Mouse (Mus musculus) liver, embryonic 14.5 days (tissue): ENCODE data around the gene Atp8a2. TPM values are rescaled to one million over a fixed set of nuclear protein-coding genes. Genes with fewer than 3 reads are reported as not detected.

Experiments used
- ATAC-seq: fragments of 200-750 bp; cut with Nextera tagmentation; 2 replicates; pipeline ENCODE4 v1.8.0; 2017; ENCODE audit warnings: moderate number of reproducible peaks, mild to moderate bottlenecking, moderate library complexity; ENCODE audit not compliant: insufficient read depth
- DNase-seq, 3 experiments: peaks; one replicate each; pipeline ENCODE4 v3.0.0-alpha.2; 2012 to 2013; ENCODE audit warnings: low read depth in 3 of 3, low spot score in 3 of 3
- H3K27ac ChIP-seq: fragments of 300-500 bp; sonication (generic); 2 replicates; pipeline ENCODE4 v1.5.1; 2014; ENCODE audit warnings: moderate library complexity, mild to moderate bottlenecking, control low read depth, inconsistent platforms
- H3K27me3 ChIP-seq: fragments of 300-500 bp; sonication (generic); 2 replicates; pipeline ENCODE4 v1.6.1; 2014; ENCODE audit warnings: mild to moderate bottlenecking, low read length, moderate library complexity; ENCODE audit not compliant: control insufficient read depth, insufficient read depth
- H3K36me3 ChIP-seq: fragments of 300-500 bp; sonication (generic); replicated peaks from 2 replicates; pipeline ENCODE4 v1.6.1; 2014; ENCODE audit warnings: low read depth; ENCODE audit not compliant: control insufficient read depth, insufficient read depth
- H3K4me1 ChIP-seq, 2 experiments: fragments of 200-500 bp in 1 of 2; fragments of 300-500 bp in 1 of 2; sonication (generic) in 1 of 2; replicated peaks; 2 replicates each; pipeline ENCODE4 v1.6.1; 2012 to 2014; ENCODE audit warnings: antibody characterized with exemption in 1 of 2, inconsistent platforms in 1 of 2, low read length in 1 of 2; ENCODE audit not compliant: control insufficient read depth in 2 of 2, insufficient read depth in 2 of 2
- H3K4me2 ChIP-seq: fragments of 300-500 bp; sonication (generic); 2 replicates; pipeline ENCODE4 v1.6.1; 2014; ENCODE audit warnings: low read depth, mild to moderate bottlenecking, control low read depth, moderate library complexity
- H3K4me3 ChIP-seq, 2 experiments: fragments of 200-500 bp in 1 of 2; fragments of 300-500 bp in 1 of 2; sonication (generic) in 1 of 2; 2 replicates each; pipeline ENCODE4 v1.5.1; 2012 to 2014; ENCODE audit warnings: low read depth in 2 of 2, low read length in 2 of 2, mild to moderate bottlenecking in 2 of 2, control low read depth in 1 of 2, inconsistent platforms in 1 of 2, moderate library complexity in 1 of 2; ENCODE audit not compliant: insufficient read depth in 1 of 2
- H3K9ac ChIP-seq: fragments of 300-500 bp; sonication (generic); replicated peaks from 2 replicates; pipeline ENCODE4 v1.6.1; 2014; ENCODE audit warnings: mild to moderate bottlenecking, control low read depth, moderate library complexity
- H3K9me3 ChIP-seq: fragments of 300-500 bp; sonication (generic); 2 replicates; pipeline ENCODE4 v1.6.1; 2016; ENCODE audit warnings: low read length, mixed read lengths; ENCODE audit not compliant: control insufficient read depth
- CTCF ChIP-seq: IDR thresholded peaks from 2 replicates; pipeline ENCODE4 v1.5.1; 2016; ENCODE audit warnings: antibody characterized with exemption, low read depth, control low read depth
- EP300 ChIP-seq: IDR thresholded peaks from 2 replicates; pipeline ENCODE4 v1.6.1; 2016; ENCODE audit warnings: antibody characterized with exemption, low read depth
- WGBS: fragments of 180-500 bp; shearing (Covaris S2); extraction: QIAGEN DNeasy Blood & Tissue Kit; methylation state at CpG from one replicate; pipeline ENCODE4 v1.1.7; 2014; ENCODE audit not compliant: insufficient replicate concordance; 5-methylcytosine and 5-hydroxymethylcytosine counted together
- polyA plus RNA-seq, 2 experiments: library from polyadenylated mRNA; depleted of rRNA in 1 of 2; stranded (reverse) in 1 of 2; unstranded in 1 of 2; fragments of >200 nt; fragmentation: Nextera tagmentation in 1 of 2; extraction: Ambion mirVana in 1 of 2; gene quantifications; 2 replicates each; pipeline versions ENCODE4 v1.2.1 to v1.2.3; 2012 to 2014

Atp8a2 gene
- polyA plus RNA-seq (2012; rRNA removed) (0.51 and 0.61 TPM in 2 replicates), polyA plus RNA-seq (2014; fragmentation: Nextera tagmentation; extraction: Ambion mirVana) (1.8 and 2.3 TPM in 2 replicates)

DNA sequence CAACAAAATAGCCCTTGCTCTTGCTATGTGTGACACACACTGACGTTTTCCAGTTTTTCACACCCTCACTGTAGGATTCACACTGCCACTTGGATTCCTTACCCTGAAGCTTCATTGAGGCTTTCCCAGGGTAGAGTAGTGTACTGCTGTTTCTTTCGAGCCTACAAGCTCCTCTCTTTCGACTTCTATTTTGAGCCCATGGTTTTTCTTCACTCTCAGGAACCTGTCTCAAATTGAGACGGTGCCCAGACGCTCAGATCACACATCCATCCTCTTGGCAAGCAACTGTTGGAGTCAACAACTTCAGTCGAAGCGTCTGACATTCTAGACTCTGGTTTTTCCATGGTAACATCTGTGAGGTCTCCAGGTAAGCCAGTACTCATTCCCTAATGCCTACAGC, at the start of gene Atp8a2:
TSS of gene Atp8a2 (minus strand) at position 296 of the 400 bp plus-strand sequence.
- WGBS, result 48% methylated on average over 7 of the region's 7 CpGs
- Histone ChIP-seq H3K4me2 (no peak within 1 kb of the TSS), H3K4me1 (no peaks in the 10 kb centered on the region), H3K9ac (no peak within 1 kb of the TSS), H3K36me3 (no peaks in the 10 kb centered on the region), H3K27ac (no peak within 1 kb of the TSS), H3K9me3 (no peaks in the 10 kb centered on the region), H3K27me3 (no peaks in the 10 kb centered on the region), H3K4me3 (no peak within 1 kb of the TSS)
- DNase-seq, result no peak
- no peak for ATAC-seq
- no peak for TF ChIP-seq EP300
- TF ChIP-seq CTCF, result no peak

DNA sequence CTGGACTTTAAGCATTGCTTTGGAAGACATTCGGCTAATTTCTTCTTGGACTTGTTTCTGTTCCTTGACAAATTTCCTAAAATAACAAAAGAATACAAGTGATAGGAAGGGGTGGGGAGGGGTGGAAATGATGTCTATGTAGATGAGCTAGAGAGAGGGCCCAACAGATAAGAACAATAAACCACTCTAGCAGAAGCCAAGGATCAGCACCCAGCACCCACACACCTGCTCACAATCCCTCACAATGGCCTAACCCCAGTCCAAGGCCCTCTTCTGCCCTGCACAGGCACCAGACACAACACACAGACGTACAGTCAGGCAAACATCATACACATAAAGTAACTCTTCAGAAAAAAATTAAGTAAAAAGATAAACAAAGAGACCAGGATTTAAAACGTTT, 41.6 kb upstream of the Atp8a2 start:
- Histone ChIP-seq H3K4me1 (no peaks in the 10 kb centered on the region), H3K4me3 (no peak overlapping the region), H3K4me2 (no peak overlapping the region), H3K27me3 (no peaks in the 10 kb centered on the region), H3K27ac (no peak overlapping the region), H3K36me3 (peaks cover 28% of the 10 kb centered on the region), H3K9me3 (no peaks in the 10 kb centered on the region), H3K9ac (no peak overlapping the region)
- 59% methylated on average over 3 of the region's 3 CpGs for WGBS
- ATAC-seq (no peak), DNase-seq (no peak)
- TF ChIP-seq EP300, result no peak
- TF ChIP-seq CTCF, result no peak

DNA sequence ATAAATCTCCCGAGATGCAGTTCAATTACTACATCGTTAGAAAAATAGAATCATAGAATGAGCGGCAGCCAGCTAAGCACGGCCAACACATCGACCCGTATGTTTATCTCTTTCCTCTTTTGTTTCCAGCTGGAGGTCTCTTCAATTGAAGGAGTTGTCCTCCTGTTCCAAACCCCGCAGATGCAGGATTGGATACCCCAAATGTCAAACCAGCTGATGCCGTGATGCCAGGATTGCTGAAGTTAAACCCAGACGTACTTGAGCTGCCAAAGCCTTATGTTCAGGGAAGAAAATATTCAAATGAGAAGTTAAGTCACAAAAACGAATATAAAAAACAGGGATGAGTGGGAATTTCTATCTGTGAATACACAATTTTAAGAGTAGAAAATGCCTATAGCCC, 22.9 kb upstream of the Atp8a2 start:
- Histone ChIP-seq H3K27ac (no peak overlapping the region), H3K4me3 (no peak overlapping the region), H3K4me1 (no peaks in the 10 kb centered on the region), H3K9ac (no peak overlapping the region), H3K9me3 (no peaks in the 10 kb centered on the region), H3K36me3 (peaks cover 13% of the 10 kb centered on the region), H3K27me3 (no peaks in the 10 kb centered on the region), H3K4me2 (no peak overlapping the region)
- 80% methylated on average over 10 of the region's 10 CpGs for WGBS
- TF ChIP-seq CTCF (no peak), EP300 (no peak)
- no peak for ATAC-seq
- DNase-seq, result no peak

DNA sequence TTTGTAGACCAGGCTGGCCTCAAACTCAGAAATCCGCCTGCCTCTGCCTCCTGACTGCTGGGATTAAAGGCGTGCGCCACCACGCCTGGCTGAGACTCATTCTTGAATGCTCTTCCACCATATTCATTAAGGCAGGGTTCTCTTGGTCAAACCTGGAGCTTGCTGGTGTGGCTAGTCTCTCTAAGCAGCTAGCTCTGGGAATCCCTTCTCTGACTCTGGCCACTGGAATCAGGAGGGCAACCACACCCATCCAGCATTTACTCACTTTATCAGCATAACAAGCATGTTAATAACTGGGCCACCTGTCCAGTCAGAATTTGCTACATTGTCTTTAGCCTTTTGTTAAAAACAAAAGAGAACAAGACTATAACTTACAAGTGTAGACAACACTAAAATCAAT, 20.6 kb upstream of the Atp8a2 start:
- Histone ChIP-seq H3K27me3 (no peaks in the 10 kb centered on the region), H3K27ac (no peak overlapping the region), H3K4me3 (no peak overlapping the region), H3K4me1 (no peaks in the 10 kb centered on the region), H3K9me3 (no peaks in the 10 kb centered on the region), H3K9ac (no peak overlapping the region), H3K4me2 (no peak overlapping the region), H3K36me3 (peaks cover 13% of the 10 kb centered on the region)
- TF ChIP-seq EP300 (no peak), CTCF (no peak)
- DNase-seq, result no peak
- WGBS, result 89% methylated on average over 4 of the region's 4 CpGs
- ATAC-seq, result no peak

DNA sequence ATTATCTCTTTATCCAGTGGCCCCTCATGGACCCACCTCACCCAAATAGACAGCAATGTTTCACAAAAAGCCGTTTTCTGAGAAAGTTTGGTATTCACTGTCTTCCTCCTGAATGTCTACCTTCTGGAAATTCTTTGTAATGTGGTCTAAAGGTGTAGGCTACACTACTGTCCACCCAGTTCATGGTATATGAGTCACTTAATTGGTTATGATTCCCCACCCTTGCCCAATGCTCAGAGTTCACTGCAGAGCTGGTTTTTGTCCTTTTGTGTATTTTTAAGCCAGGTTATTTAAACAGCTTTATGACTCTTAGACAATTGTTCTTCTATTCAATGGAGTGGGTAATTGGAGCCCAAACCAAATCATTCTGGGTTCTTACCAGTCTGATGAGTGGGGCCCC, 19.1 kb upstream of the Atp8a2 start:
- no peaks in the 10 kb centered on the region for H3K9me3 ChIP-seq
- no peak overlapping the region for H3K4me2 ChIP-seq
- 76% methylated on average over 1 of the region's 1 CpGs for WGBS
- no peaks in the 10 kb centered on the region for H3K27me3 ChIP-seq
- DNase-seq, result no peak
- no peaks in the 10 kb centered on the region for H3K4me1 ChIP-seq
- no peak for TF ChIP-seq CTCF
- TF ChIP-seq EP300, result no peak
- H3K9ac ChIP-seq, result no peak overlapping the region
- H3K4me3 ChIP-seq, result no peak overlapping the region
- peaks cover 9% of the 10 kb centered on the region for H3K36me3 ChIP-seq
- no peak overlapping the region for H3K27ac ChIP-seq
- no peak for ATAC-seq
